ENCODE assay signal across 8 mouse cellular contexts in the genomic region with DNA sequence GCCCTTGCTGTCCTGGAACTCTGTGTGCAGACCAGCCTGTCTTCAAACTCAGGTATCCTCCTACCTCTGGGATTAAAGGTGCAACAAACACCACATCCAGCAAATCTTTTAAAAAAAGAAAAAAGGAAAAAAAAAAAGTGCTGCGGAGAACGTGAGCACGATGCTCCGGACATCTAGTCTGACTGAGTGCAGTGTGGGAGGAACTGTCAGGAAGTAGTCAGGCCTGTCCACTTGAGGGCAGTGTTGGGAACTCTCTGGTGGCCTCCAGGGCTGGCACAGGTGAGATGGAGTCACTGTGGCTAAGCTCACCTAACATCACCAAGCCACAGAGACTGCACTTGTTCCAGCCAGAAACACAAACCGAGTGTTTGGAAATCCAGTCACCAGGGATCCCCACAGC. TPM values are rescaled to one million over a fixed set of nuclear protein-coding genes. Genes with fewer than 3 reads are reported as not detected.
DNase-seq lines count a peak whose midpoint lies in the region; ATAC-seq and TF ChIP-seq lines count a peak whose summit lies in the region.

No protein-coding gene starts in this region.

- dilution Hi-C loops in CH12.LX (cut with MboI; ENCODE audit: extremely low pct_ligation_motif_present, extremely low pct_unique_long_range_greater_than_20kb, low sequenced_read_pairs): no loop called here

- peak overlapping the region; percentile 32; the same call in 1 of the 2 replicates for H3K9ac ChIP-seq in CH12.LX (ENCODE audit: insufficient read depth, low read depth)

- TF ChIP-seq POLR2A in CH12.LX (IDR thresholded peaks at IDR 0.05; ENCODE audit: low read depth, low read length): no peak

- H3K4me1 ChIP-seq in CH12.LX (ENCODE audit: control insufficient read depth in 1 of 2, insufficient read depth in 2 of 2): peaks cover 5 to 11% of the 10 kb centered on the region in 2 experiments

- peak; percentile 19 for DNase-seq in heart, adult 8-10 months (ENCODE audit: low spot score)
- no peak for DNase-seq in heart, postnatal 25 days (ENCODE audit: low spot score)
- peak; percentile 69 for DNase-seq in CH12.LX (ENCODE audit: extremely low read depth)
- DNase-seq in cerebellum, adult 11 months: peak; percentile 74
- DNase-seq in gastrocnemius, postnatal 14 days: peak; percentile 42
- peak; percentile 73 for DNase-seq in kidney, postnatal 14 days
- DNase-seq in thymus, postnatal 10 days (ENCODE audit: low spot score in 2 of 2): peak; percentile 31 to 53

- peak; percentile 76 for ATAC-seq in megakaryocyte progenitor cell, adult 5-6 weeks (replicated peaks; ENCODE audit: poor library complexity)

- H3K79me2 ChIP-seq in CH12.LX (replicated peaks; ENCODE audit: control insufficient read depth, extremely low read depth, insufficient read depth, poor library complexity, severe bottlenecking): no peaks in the 10 kb centered on the region

- in situ Hi-C loops in CH12.LX (cut with MboI; ENCODE audit: low pct_ligation_motif_present, low pct_unique_long_range_greater_than_20kb, low sequenced_read_pairs): loop anchor here (10.0 kb wide), 1 partner anchor 104 kb away; the partner anchor contains the start of genes Foxj3 and Frg2f1

- no peaks in the 10 kb centered on the region for H3K27me3 ChIP-seq in CH12.LX (replicated peaks)

- intact Hi-C loops in heart, postnatal 25 days (cut with DNase I): loop anchor here (5.0 kb wide), 1 partner anchor 192 kb away; no protein-coding TSS in a partner anchor
- intact Hi-C loops in gastrocnemius, postnatal 14 days (cut with DNase I; ENCODE audit: low total_unique reads): loop anchor here (5.0 to 10.0 kb wide), 2 partner anchors 102 to 204 kb away; partner anchors contain the start of gene Guca2a

- peak overlapping the region in 1 of 3 experiments; percentile 20 for H3K4me3 ChIP-seq in CH12.LX (replicated peaks in 1 of 3; ENCODE audit: low read depth in 2 of 3, low read length in 2 of 3, poor library complexity in 1 of 3)

- H3K36me3 ChIP-seq in CH12.LX (replicated peaks in 1 of 2; ENCODE audit: control insufficient read depth in 1 of 2, insufficient read depth in 1 of 2, low read length in 1 of 2): no peaks in the 10 kb centered on the region

- H3K27ac ChIP-seq in CH12.LX (ENCODE audit: insufficient read depth, low read depth): no peak overlapping the region

- H3K4me2 ChIP-seq in CH12.LX (ENCODE audit: insufficient read depth, low read depth, poor library complexity, severe bottlenecking): peak overlapping the region; percentile 51

- peak; percentile 42 to 88; a peak in 3 of 4 replicates for TF ChIP-seq CTCF in CH12.LX (conservative IDR thresholded peaks at IDR 0.05 in 1 of 2, IDR thresholded peaks at IDR 0.05 in 1 of 2; ENCODE audit: low read depth in 2 of 2, low read length in 2 of 2)

- 0 out of 2 replicates have a peak, but pooled peaks have one; percentile 10 for TF ChIP-seq EP300 in CH12.LX (IDR thresholded peaks at IDR 0.05; ENCODE audit: low read length)

- peak; percentile 70 for TF ChIP-seq RAD21 in CH12.LX (IDR thresholded peaks at IDR 0.05; ENCODE audit: low read depth, low read length)

- H3K9me3 ChIP-seq in CH12.LX (replicated peaks; ENCODE audit: low read length): peaks cover 2% of the 10 kb centered on the region

TF ChIP-seq in CH12.LX, 34 proteins besides CTCF, POLR2A, EP300 and RAD21:
- TF ChIP-seq ZKSCAN1 (IDR thresholded peaks at IDR 0.05; ENCODE audit: borderline replicate concordance, low read depth, low read length) (peak; percentile 76), UBTF (IDR thresholded peaks at IDR 0.05; ENCODE audit: low read depth, low read length) (no peak), JUN (IDR thresholded peaks at IDR 0.05; ENCODE audit: insufficient read depth, low read depth, low read length) (no peak), ZMIZ1 (IDR thresholded peaks at IDR 0.05; ENCODE audit: low read depth, low read length) (no peak), ELF1 (IDR thresholded peaks at IDR 0.05; ENCODE audit: low read depth, low read length) (peak; percentile 76), GABPA (IDR thresholded peaks at IDR 0.05; ENCODE audit: insufficient replicate concordance, low read depth, low read length) (no peak), SIN3A (IDR thresholded peaks at IDR 0.05; ENCODE audit: low read length) (no peak), TCF12 (IDR thresholded peaks at IDR 0.05; ENCODE audit: low read depth, low read length) (no peak), ZNF384 (IDR thresholded peaks at IDR 0.05; ENCODE audit: low read depth, low read length) (peak; percentile 78), MAZ (IDR thresholded peaks at IDR 0.05; ENCODE audit: low read depth, low read length) (no peak), KAT2A (IDR thresholded peaks at IDR 0.05; ENCODE audit: insufficient replicate concordance, low read length) (no peak), MAFK (IDR thresholded peaks at IDR 0.05; ENCODE audit: insufficient replicate concordance, low read length) (no peak), JUND (conservative IDR thresholded peaks at IDR 0.05; ENCODE audit: low read depth, low read length) (0 out of 2 replicates have a peak, but pooled peaks have one; percentile 20), HCFC1 (IDR thresholded peaks at IDR 0.05; ENCODE audit: low read depth, low read length) (no peak), POLR2AphosphoS2 (IDR thresholded peaks at IDR 0.05; ENCODE audit: low read depth, low read length) (no peak), SMC3 (IDR thresholded peaks at IDR 0.05; ENCODE audit: low read depth, low read length) (peak; percentile 92), MXI1 (IDR thresholded peaks at IDR 0.05; ENCODE audit: low read depth, low read length) (no peak), NELFE (IDR thresholded peaks at IDR 0.05; ENCODE audit: low read depth, low read length) (0 out of 2 replicates have a peak, but pooled peaks have one; percentile 22), MYC (IDR thresholded peaks at IDR 0.05; ENCODE audit: low read depth, low read length) (peak; percentile 72; the same call in 1 of the 2 replicates), ETS1 (conservative IDR thresholded peaks at IDR 0.05; ENCODE audit: low read depth, low read length) (no peak), CHD1 (IDR thresholded peaks at IDR 0.05; ENCODE audit: low read depth, low read length) (no peak), RCOR1 (conservative IDR thresholded peaks at IDR 0.05; ENCODE audit: low read depth, low read length) (no peak), USF1 (IDR thresholded peaks at IDR 0.05; ENCODE audit: low read depth, low read length) (no peak), PAX5 (IDR thresholded peaks at IDR 0.05; ENCODE audit: low read length) (no peak), MAX (IDR thresholded peaks at IDR 0.05; ENCODE audit: low read length) (no peak), IRF4 (IDR thresholded peaks at IDR 0.05; ENCODE audit: low read depth, low read length) (peak; percentile 66; the same call in 1 of the 2 replicates), E2F4 (IDR thresholded peaks at IDR 0.05; ENCODE audit: insufficient replicate concordance, low read depth, low read length) (no peak), CHD2 (IDR thresholded peaks at IDR 0.05; ENCODE audit: low read length) (no peak), ZC3H11A (IDR thresholded peaks at IDR 0.05; ENCODE audit: low read depth, low read length) (no peak), BHLHE40 (IDR thresholded peaks at IDR 0.05; ENCODE audit: low read depth, low read length) (peak; percentile 83), MEF2A (IDR thresholded peaks at IDR 0.05; ENCODE audit: borderline replicate concordance, low read depth, low read length) (no peak), NRF1 (IDR thresholded peaks at IDR 0.05; ENCODE audit: low read depth, low read length) (no peak), USF2 (conservative IDR thresholded peaks at IDR 0.05; ENCODE audit: low read depth, low read length) (no peak), TBP (conservative IDR thresholded peaks at IDR 0.05; ENCODE audit: low read depth, low read length) (no peak)

RNA-seq across cellular contexts. Expression of gene Zmynd12, which starts 8.1 kb away (rescaled TPM):
- not detected for total RNA-seq in heart, adult 8-10 months (2022)
- total RNA-seq in heart, postnatal 25 days (2021): not detected
- 0.13 and 0.25 TPM in 2 replicates for total RNA-seq in CH12.LX (2012; rRNA removed)
- 0.47 and 0.75 TPM in 2 replicates for total RNA-seq in CH12.LX (2014; rRNA removed)
- polyA plus RNA-seq in CH12.LX (2012; ENCODE audit: insufficient read length, low read depth): 0.53 and 1.0 TPM in 2 replicates
- under 1 TPM in 1 of 2 experiments, not detected in 1; 0.20 TPM for total RNA-seq in gastrocnemius, postnatal 14 days (2021)
- total RNA-seq in megakaryocyte progenitor cell, adult 5-6 weeks (2015): not detected in 2 replicates
- not detected in 2 replicates for total RNA-seq in megakaryocyte progenitor cell, adult 5-6 weeks (2017)

RNA-seq across cellular contexts. Expression of gene Ppcs, which starts 8.5 kb away (rescaled TPM):
- total RNA-seq in heart, adult 8-10 months (2022): 10 to 100 TPM in 3 of 4 experiments, 1 to 10 TPM in 1; 6.2 to 13.3 (median 11.9) TPM
- 1 to 10 TPM; 8.9 TPM for total RNA-seq in heart, postnatal 25 days (2021)
- total RNA-seq in CH12.LX (2012; rRNA removed) (14.7 and 20.1 TPM in 2 replicates), CH12.LX (2014; rRNA removed) (20.7 and 22.7 TPM in 2 replicates)
- polyA plus RNA-seq in CH12.LX (2012; ENCODE audit: insufficient read length, low read depth): 19.1 and 19.3 TPM in 2 replicates
- 1 to 10 TPM; 4.1 to 4.8 TPM for total RNA-seq in gastrocnemius, postnatal 14 days (2021)
- total RNA-seq in megakaryocyte progenitor cell, adult 5-6 weeks (2015): 12.5 and 15.9 TPM in 2 replicates
- total RNA-seq in megakaryocyte progenitor cell, adult 5-6 weeks (2017): 10.4 and 10.7 TPM in 2 replicates

RNA-seq across cellular contexts. Expression of gene Ccdc30, which starts 15.4 kb away (rescaled TPM):
- total RNA-seq in heart, adult 8-10 months (2022): 1 to 10 TPM in 1 of 4 experiments, under 1 TPM in 2, not detected in 1; 0.19 to 1.3 (median 0.44) TPM
- total RNA-seq in heart, postnatal 25 days (2021): under 1 TPM in 1 of 2 experiments, not detected in 1; 0.34 TPM
- total RNA-seq in CH12.LX (2012; rRNA removed) (0.04 TPM in 1 of 2 replicates, not detected in the other), CH12.LX (2014; rRNA removed) (not detected in 2 replicates)
- not detected in 2 replicates for polyA plus RNA-seq in CH12.LX (2012; ENCODE audit: insufficient read length, low read depth)
- total RNA-seq in gastrocnemius, postnatal 14 days (2021): under 1 TPM in 1 of 2 experiments, not detected in 1; 0.33 TPM
- total RNA-seq in megakaryocyte progenitor cell, adult 5-6 weeks (2015): 0.66 TPM in 1 of 2 replicates, not detected in the other
- 0.14 and 1.0 TPM in 2 replicates for total RNA-seq in megakaryocyte progenitor cell, adult 5-6 weeks (2017)
